Mouse (Mus musculus) cerebellum, adult 18-20 months (tissue): ENCODE results near the gene Bora.
A peak's percentile ranks its signal among the peaks of the same experiment; 100 is the strongest.

Source experiments
- DNase-seq, 2 experiments: peaks; one replicate each; pipeline ENCODE4 v3.0.0; 2021

Gene Bora

DNA sequence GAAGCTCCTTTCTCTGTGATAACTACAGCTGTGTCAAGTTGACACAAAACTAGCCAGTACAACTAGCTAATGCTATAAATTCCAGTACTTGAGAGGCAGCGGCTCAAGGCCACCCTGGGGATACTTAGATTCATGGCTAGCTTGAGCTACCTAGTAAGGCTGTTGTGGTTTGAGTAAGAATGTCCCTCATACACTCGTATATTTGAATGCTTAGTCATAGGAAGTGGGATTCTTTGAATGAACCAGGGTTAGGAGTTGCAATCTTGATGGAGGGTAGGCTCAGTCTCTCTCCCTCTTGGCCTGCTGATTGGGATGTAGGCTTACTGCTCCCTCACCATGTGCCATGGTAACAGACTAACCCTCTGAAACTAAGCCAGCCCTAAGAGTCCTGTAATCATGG is 17.1 kb downstream of the Bora start:
- DNase-seq = no peak

DNA sequence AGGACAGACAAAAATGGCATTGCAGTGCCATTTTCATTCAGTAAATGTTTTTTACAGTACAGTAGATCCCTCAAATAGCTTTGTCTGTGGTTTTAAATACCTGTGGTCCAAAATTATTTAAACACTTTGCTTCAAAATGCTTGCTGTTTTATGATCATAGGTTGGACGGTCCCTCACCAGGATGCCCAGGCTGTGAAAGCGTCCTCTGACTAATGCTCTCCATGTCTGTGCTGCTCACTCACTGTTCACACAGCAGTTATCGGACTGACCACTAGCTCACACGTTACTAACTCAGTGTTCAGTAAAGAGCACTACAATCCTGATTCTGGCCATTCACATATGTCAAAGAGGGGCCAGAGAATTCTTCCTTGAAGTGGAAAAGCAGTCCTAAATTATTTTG is 25.1 kb downstream of the Bora start:
- DNase-seq = no peak

DNA sequence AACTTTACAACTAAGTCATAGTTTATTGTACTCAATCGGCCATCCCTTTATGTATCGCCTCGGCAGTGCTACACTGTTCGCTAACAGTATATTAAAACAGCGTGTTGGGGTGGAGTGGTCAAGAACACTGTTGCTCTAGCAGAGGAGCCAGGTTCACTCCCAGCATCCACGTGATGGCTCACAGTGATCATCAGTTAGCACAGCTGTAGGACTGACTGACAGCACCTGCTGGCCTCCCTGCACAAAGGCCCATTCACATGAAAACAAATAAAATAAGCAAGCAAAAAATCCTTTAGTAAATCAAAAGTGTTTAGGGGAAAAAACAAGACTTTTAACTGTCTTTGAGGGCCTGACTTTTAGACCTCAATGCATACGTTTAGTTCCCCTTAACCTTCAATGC is 42.9 kb downstream of the Bora start:
- DNase-seq = no peak

DNA sequence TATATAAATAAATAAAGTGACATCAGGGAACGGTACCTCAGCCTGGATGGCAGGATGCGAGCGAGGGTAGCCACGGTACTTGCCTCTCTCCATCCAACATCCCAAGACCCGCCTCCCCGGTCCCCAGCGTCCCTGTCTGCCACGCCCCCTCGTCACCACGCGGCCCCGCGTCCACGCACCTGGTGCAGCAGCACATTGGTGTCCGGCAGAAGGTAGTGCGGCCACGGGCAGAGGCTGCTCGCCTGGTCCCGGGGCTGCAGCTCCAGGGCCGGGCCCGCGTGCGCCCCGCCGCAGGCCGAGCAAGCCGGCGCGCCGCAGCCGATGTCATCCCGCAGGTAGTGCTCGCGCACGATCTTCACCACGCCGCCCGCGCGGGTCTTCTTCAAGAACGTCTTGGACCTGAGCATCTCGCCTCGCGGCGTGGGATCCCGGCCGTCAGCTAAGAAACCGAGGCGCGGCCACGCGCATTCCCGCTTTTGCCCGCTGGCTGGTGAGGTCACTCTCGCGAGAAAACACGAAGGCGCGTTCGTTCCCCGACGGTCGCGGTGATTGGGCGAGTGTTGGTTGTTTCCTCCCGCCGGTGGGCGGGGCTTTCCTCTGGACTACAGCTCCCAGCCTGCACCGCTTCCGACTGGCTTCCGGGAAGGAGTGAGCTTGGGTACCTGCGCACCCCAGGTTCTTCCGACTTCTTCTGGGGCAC is 53.4 kb downstream of the Bora start, which contains the start of the genes Pibf1 and Dis3:
Pibf1 (plus strand) TSS at position 158 of the 700 bp plus-strand sequence.
Dis3 (minus strand) TSS at position 504 of the 700 bp plus-strand sequence.
- DNase-seq = peak; percentile 99

DNA sequence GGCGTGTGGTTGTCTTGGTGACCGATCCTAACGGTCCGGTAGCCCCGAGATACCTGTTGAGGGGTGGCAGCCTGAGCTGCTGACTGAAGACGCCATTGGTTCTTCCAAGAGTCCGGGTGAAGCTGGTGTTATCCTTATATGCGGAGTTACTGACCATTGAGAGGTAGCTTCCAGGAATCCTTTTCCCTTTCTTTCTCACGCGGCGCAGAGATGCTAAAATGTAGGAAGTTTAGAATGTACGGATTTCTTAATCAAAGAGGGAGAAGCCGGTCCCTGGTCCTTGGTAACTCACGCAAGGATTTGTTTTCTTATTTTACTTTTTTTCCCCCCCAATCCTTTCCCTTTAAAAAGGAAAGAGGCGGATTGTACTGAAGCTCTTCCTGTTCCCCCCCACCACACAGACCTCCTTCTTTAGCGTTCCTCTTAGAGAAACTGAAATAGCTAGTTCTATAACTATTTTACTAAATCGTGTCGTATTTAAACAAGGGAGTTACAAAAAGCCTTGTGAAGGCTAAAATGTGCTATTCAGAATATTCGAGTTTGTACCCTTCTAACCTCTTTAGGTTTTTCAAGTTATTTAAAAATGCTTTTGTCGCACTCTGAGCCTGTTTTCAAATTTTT is 54.1 kb downstream of the Bora start:
- no peak for DNase-seq

DNA sequence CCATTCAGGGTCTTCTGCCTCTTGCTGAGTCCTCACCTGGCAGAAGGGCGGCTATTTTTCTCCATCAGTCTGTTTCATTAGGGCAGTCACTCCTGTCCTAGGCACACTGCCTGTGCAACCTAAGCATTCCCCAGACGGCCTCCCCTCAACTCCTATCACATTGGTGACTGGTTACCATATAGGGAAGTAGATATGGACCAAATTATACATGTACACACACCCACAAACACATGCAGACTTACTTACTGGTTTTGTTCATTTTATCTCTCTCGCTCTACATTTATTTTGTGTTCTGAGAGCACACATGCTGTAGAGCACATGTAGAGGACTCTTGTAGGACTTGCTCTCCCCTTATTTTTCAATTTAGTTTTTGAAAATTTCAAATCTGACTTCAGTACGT is 57.0 kb downstream of the Bora start:
- no peak for DNase-seq

DNA sequence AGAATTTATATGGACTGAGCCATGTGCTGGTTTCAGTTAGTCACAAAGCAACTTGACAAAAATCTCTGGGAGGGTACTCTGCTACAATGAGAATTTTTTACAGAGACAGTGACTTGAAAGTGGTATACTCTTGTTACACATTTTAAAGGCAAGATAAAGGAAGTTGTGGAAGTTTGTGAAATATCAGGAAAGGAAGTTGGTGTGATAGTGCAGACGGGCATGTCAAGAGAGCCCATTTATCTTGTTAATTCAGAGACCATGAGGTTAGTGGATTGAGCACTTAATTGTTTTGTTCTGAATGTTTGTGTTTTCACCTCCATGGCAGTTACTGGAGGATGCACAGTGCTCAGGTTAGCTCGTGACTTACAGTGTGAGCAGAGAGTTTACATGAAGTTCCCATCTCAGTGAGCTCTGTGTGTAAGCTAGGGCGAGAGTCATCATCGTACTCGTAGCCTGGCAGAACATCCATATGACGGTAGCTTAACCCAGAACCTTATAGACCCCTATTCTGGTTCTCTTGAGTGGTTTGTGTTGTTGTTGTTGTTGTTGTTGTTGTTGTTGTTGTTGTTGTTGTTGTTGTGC is 58.6 kb downstream of the Bora start:
- DNase-seq = no peak

DNA sequence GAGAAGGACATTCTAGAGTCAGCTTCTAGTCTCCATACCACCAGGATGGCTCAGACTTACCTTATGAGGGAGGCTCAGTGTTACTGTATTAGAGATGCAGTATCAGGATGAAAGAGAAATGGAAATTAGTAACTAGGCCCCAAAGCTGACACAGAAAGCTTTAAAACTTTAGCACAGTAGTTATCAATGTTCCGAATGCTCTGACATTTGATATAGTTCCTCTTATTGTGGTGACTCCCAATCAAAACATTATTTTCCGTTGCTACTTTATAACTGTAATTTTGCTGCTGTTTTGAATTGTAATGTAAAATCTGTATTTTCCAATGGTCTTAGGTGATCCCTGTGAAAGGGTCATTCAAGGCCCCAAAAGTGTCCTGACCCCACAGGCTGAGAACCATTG is 60.6 kb downstream of the Bora start:
- no peak for DNase-seq

DNA sequence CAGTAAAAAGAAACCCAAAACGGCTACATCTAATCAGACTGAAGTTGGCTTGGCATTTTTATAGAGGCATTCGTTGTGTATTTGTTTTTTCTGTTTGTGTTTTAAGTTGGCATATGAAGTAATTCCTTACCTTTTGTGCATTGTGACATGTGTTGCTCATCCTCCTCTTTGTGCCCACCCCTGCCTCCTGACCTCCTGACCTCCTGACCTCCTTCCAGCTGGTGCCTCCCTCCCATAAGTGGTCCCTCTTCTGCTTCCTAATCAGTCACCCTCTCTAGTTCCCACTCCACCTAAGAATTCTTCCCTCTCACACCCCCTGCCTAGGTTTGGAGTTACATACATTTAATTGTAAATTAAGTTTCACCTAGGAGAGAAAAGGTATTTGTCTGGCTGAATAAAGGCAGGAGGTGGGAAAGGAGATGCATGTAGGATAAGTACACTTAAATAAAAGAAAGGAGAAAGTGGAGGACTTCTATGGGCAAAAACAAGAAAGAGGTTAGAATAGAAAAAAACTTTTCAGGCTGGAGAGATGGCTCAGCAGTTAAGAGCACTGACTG is 61.7 kb downstream of the Bora start:
- no peak for DNase-seq

DNA sequence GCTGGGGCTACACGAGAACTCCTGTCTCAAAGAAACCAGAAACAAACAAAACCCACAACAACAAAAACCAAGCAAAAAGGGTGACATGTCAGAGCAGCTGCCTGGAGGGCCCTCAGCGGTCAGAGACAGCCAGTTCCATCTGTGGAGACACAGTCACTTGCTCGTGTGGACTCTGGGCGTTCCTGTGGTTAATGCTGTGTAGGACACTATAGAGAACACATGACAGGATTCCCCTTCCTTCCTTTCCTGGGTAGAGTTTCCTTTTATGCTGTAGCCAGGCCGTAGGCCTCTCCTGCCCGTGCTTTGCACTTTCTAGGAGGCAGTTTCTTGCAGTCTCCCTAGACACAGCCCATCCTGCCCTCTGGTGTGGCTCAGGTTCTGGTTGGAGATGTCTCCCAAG is 62.7 kb downstream of the Bora start:
- DNase-seq = no peak

DNA sequence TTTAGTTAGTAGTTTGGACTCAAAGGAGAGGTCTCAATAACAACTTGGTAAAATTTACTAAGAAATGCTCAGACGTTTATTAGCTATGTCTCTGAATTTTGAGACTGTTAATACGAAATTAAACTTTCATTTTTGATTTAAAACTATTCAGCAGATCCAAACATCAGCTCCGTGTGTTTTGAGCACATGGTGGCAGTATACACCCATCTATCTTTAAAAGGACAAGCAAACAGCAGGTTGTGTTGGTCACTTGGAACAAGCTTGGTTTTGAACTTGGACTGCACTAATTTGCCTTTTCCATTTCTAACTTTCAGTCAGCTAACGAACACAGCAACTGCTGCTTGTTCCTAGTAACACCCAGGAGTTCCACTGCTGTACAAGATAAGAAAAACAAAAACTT is 71.6 kb downstream of the Bora start:
- no peak for DNase-seq

DNA sequence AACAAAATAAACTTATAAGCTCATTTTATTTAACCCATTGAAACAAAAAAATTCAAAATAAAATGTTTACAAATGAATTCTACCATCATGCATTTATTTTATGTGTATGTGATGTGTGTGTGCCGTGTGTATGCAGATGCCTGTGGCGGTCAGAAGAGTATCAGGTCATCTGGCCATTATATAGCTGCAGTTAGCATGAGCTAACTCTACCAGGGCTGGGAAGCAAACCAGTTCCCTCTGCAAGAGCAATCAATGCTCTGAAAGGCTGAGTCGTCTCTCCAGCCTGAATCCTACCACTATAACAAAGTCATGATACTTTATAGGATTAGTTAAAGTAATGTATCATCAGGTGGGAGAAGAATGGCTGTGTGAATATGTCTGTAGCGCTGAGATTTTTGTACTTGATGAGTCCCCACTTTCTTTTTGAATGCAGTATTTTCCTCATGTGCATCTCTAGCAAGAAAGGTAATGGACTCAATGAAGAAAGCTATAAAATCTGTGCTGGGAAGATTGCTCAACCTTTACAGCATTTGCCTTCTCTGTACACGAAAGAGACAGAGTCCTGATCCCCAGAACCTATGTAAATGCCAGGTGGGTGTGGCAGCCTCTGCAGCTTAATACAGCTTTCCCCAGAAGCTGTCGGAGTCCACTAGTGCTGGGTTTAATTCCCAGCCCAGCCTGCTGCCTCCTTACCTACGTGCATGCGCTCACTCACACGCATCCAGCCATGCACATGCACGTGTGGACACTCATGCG is 75.7 kb downstream of the Bora start:
- DNase-seq = no peak

DNA sequence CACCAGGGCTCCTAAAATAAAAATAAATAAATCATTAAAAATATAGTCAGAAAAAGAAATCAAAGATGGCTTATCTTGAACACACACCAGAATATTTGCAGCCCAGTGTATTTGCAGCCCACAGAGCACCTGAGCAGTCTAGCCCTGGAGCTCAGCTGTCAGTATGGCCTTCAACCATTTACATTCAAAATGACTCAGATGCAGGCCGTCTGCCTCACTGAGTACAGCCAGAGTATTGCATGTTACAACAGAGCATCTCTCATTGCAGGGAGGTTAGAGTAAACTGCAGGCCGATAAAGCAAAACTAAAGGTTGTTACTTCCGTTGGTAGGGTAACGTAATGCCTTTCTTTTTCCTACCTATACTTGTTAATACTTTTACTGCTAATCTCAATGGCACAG is 78.1 kb downstream of the Bora start:
- no peak for DNase-seq
